Comparison of ENCODE assay signal across 26 mouse cellular contexts in the genomic region with DNA sequence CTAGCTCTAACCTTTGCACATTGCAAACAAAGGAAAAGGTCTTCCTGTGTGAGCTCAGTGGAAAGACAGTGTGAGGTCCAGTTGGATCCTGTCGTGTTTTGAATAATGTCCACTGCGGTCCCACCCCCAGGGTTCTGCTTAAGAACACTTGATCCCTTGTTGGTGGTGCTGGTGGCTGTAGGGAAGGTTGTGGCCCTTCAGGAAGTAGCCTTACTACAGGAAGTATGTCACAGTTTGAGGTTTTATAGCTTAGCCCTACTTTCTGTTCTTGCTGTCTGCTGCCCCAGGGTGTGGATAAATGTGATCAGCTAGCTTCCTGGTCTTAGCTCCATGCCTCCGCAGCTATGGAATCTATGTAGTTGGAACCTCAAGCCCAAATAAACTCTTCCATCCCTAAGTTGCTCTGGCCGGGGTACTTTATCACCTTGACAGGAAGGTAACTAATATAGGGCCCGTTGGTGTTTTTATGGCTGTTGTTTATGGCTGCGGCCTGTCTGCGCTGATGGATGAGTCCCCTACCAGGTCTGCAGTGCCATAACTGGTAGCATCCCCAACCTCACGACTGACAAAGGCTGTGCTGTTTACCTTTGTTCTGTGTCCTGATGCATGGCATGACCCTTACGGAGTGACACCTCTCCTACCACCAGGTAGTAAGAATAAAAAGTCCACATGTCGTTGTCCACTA.
DNase-seq lines count a peak whose midpoint lies in the region; ATAC-seq and TF ChIP-seq lines count a peak whose summit lies in the region.
"Had no signal": no experiment of that assay in that cellular context is flagged by ENCODE, and none has a peak within 500 bp of the region (broad histone marks: within the 10 kb centered on the region; RNA-seq: fewer than 3 reads in every experiment).

No protein-coding gene starts in this region.

- no peak for TF ChIP-seq CTCF in midbrain, postnatal 0 days (IDR thresholded peaks at IDR 0.05)

- H3K4me2 ChIP-seq in midbrain, postnatal 0 days (ENCODE audit: low read depth, low read length, poor library complexity, severe bottlenecking) = no peak overlapping the region
- H3K4me2 ChIP-seq: embryonic facial prominence, embryonic 12.5 days; forebrain, embryonic 12.5 days; intestine, embryonic 15.5 days; limb, embryonic 13.5 days; liver, embryonic 13.5 days; lung, embryonic 14.5 days; neural tube, embryonic 12.5 days; stomach, embryonic 15.5 days had no signal

- H3K4me1 ChIP-seq in midbrain, embryonic 10.5 days = peaks cover 23% of the 10 kb centered on the region
- no peaks in the 10 kb centered on the region for H3K4me1 ChIP-seq in midbrain, postnatal 0 days (ENCODE audit: insufficient read depth, low read length)
- H3K4me1 ChIP-seq: embryonic facial prominence, embryonic 12.5 days; intestine, embryonic 15.5 days; limb, embryonic 13.5 days; liver, embryonic 13.5 days; stomach, embryonic 15.5 days had no signal

- no peaks in the 10 kb centered on the region for H3K27me3 ChIP-seq in midbrain, embryonic 10.5 days (ENCODE audit: low read depth, poor library complexity, severe bottlenecking)
- H3K27me3 ChIP-seq in midbrain, postnatal 0 days (ENCODE audit: insufficient read depth, low read length) = no peaks in the 10 kb centered on the region
- H3K27me3 ChIP-seq: embryonic facial prominence, embryonic 12.5 days; forebrain, embryonic 12.5 days; intestine, embryonic 15.5 days; limb, embryonic 13.5 days; liver, embryonic 13.5 days; neural tube, embryonic 12.5 days; stomach, embryonic 15.5 days had no signal

- H3K4me3 ChIP-seq in midbrain, embryonic 10.5 days = no peak overlapping the region
- H3K4me3 ChIP-seq in midbrain, postnatal 0 days (ENCODE audit: low read depth, low read length) = no peak overlapping the region
- H3K4me3 ChIP-seq: embryonic facial prominence, embryonic 12.5 days; erythroblast, embryonic 14.5 days; forebrain, embryonic 12.5 days; intestine, embryonic 15.5 days; limb, embryonic 13.5 days; liver, embryonic 13.5 days; neural tube, embryonic 12.5 days; stomach, embryonic 15.5 days had no signal

- DNase-seq in midbrain, embryonic 10.5 days (ENCODE audit: low spot score) = no peak
- no peak for DNase-seq in midbrain, postnatal 0 days (ENCODE audit: low spot score)
- DNase-seq in embryo, embryonic 9.5 days (ENCODE audit: extremely low spot score) = peak; percentile 34
- DNase-seq in mesoderm, embryonic 11.5 days (ENCODE audit: low read depth, low spot score) = peak; percentile 52
- no peak for DNase-seq in right cerebral cortex, adult 2 months (ENCODE audit: low spot score in 2 of 2)
- DNase-seq in liver = no peak
- DNase-seq: adrenal gland, postnatal 14 days; cerebellum, adult 2 months; cerebellum, postnatal 36 days; gastrocnemius, postnatal 25 days; heart, postnatal 36 days; kidney, postnatal 10 days; layer of hippocampus, postnatal 36 days; liver, embryonic 13.5 days; lung, embryonic 14.5 days; right cerebral cortex, postnatal 25 days; thymus, postnatal 25 days had no signal

- no peaks in the 10 kb centered on the region for H3K9me3 ChIP-seq in midbrain, embryonic 10.5 days (replicated peaks)
- H3K9me3 ChIP-seq in midbrain, postnatal 0 days (ENCODE audit: low read length) = no peaks in the 10 kb centered on the region
- H3K9me3 ChIP-seq: embryonic facial prominence, embryonic 12.5 days; forebrain, embryonic 12.5 days; intestine, embryonic 15.5 days; limb, embryonic 13.5 days; liver, embryonic 13.5 days; neural tube, embryonic 12.5 days; stomach, embryonic 15.5 days had no signal

- peak overlapping the region; percentile 64 for H3K27ac ChIP-seq in midbrain, embryonic 10.5 days (replicated peaks)
- no peak overlapping the region for H3K27ac ChIP-seq in midbrain, postnatal 0 days (ENCODE audit: low read depth, low read length)
- H3K27ac ChIP-seq: embryonic facial prominence, embryonic 12.5 days; forebrain, embryonic 12.5 days; intestine, embryonic 15.5 days; limb, embryonic 13.5 days; liver, embryonic 13.5 days; neural tube, embryonic 12.5 days; stomach, embryonic 15.5 days had no signal

- H3K9ac ChIP-seq in midbrain, postnatal 0 days (replicated peaks; ENCODE audit: low read length, poor library complexity, severe bottlenecking) = no peak overlapping the region
- H3K9ac ChIP-seq: embryonic facial prominence, embryonic 12.5 days; forebrain, embryonic 12.5 days; intestine, embryonic 15.5 days; limb, embryonic 13.5 days; liver, embryonic 13.5 days; lung, embryonic 14.5 days; neural tube, embryonic 12.5 days; stomach, embryonic 15.5 days had no signal

- no peak for ATAC-seq in midbrain, postnatal 0 days (ENCODE audit: low FRiP score)
- 0 out of 2 replicates have a peak, but pooled peaks have one; percentile 53 for ATAC-seq in common myeloid progenitor, adult 5-6 weeks (replicated peaks; ENCODE audit: low read depth, poor library complexity, severe bottlenecking)
- ATAC-seq: hindbrain, embryonic 16.5 days; intestine, embryonic 15.5 days had no signal

- WGBS in midbrain, embryonic 10.5 days = 78% methylated on average over 10 of the region's 10 CpGs
- 83% methylated on average over 10 of the region's 10 CpGs for whole genome bisulfite sequencing in midbrain, postnatal 0 days

- H3K36me3 ChIP-seq in midbrain, embryonic 10.5 days = no peaks in the 10 kb centered on the region
- no peaks in the 10 kb centered on the region for H3K36me3 ChIP-seq in midbrain, postnatal 0 days (ENCODE audit: insufficient read depth, low read length)
- H3K36me3 ChIP-seq: embryonic facial prominence, embryonic 12.5 days; forebrain, embryonic 12.5 days; intestine, embryonic 15.5 days; limb, embryonic 13.5 days; liver, embryonic 13.5 days; neural tube, embryonic 12.5 days; stomach, embryonic 15.5 days had no signal

Comparison
In these comparisons a context has a peak if more than half of its experiments do, and no peak if none do; other contexts are left out.
1. DNase-seq: peak in embryo, embryonic 9.5 days (single experiment) and mesoderm, embryonic 11.5 days (single experiment); none in midbrain, embryonic 10.5 days (single experiment), midbrain, postnatal 0 days (single experiment), right cerebral cortex, adult 2 months (0 of 2) and liver (single experiment).